Mouse (Mus musculus) liver, embryonic 15.5 days (tissue): ENCODE results near the gene Cage1. TPM values are rescaled to one million over a fixed set of nuclear protein-coding genes. Genes with fewer than 3 reads are reported as not detected.
A peak's percentile ranks its signal among the peaks of the same experiment; 100 is the strongest.

Source experiments
- ATAC-seq: fragments of 200-750 bp; cut with Nextera tagmentation; 2 replicates; pipeline ENCODE4 v1.8.0; 2017; ENCODE audit warnings: moderate number of reproducible peaks, mild to moderate bottlenecking, moderate library complexity; ENCODE audit not compliant: insufficient read depth
- H3K27ac ChIP-seq: fragments of 300-500 bp; sonication (generic); replicated peaks from 2 replicates; pipeline ENCODE4 v1.5.1; 2015; ENCODE audit warnings: mild to moderate bottlenecking, inconsistent platforms
- H3K27me3 ChIP-seq: fragments of 300-500 bp; sonication (generic); 2 replicates; pipeline ENCODE4 v1.6.1; 2015; ENCODE audit warnings: mild to moderate bottlenecking, inconsistent platforms
- H3K36me3 ChIP-seq: fragments of 300-500 bp; sonication (generic); replicated peaks from 2 replicates; pipeline ENCODE4 v1.6.1; 2015; ENCODE audit warnings: moderate library complexity, mild to moderate bottlenecking, inconsistent platforms
- H3K4me1 ChIP-seq: fragments of 300-500 bp; sonication (generic); replicated peaks from 2 replicates; pipeline ENCODE4 v1.6.1; 2015; ENCODE audit warnings: inconsistent platforms
- H3K4me2 ChIP-seq: fragments of 300-500 bp; sonication (generic); 2 replicates; pipeline ENCODE4 v1.6.1; 2015; ENCODE audit warnings: moderate library complexity, mild to moderate bottlenecking, inconsistent platforms
- H3K4me3 ChIP-seq: fragments of 300-500 bp; sonication (generic); replicated peaks from 2 replicates; pipeline ENCODE4 v1.5.1; 2015; ENCODE audit warnings: mild to moderate bottlenecking, inconsistent platforms
- H3K9ac ChIP-seq: fragments of 300-500 bp; sonication (generic); 2 replicates; pipeline ENCODE4 v1.6.1; 2015; ENCODE audit warnings: moderate library complexity, mild to moderate bottlenecking, inconsistent platforms
- H3K9me3 ChIP-seq: fragments of 300-500 bp; sonication (generic); replicated peaks from 2 replicates; pipeline ENCODE4 v1.6.1; 2016; ENCODE audit warnings: inconsistent platforms
- WGBS: fragments of 180-500 bp; shearing (Covaris S2); methylation state at CpG from one replicate; pipeline ENCODE4 v1.1.7; 2015; ENCODE audit warnings: mixed read lengths; ENCODE audit not compliant: insufficient replicate concordance; 5-methylcytosine and 5-hydroxymethylcytosine counted together
- polyA plus RNA-seq: library from polyadenylated mRNA; unstranded; fragments of >200 nt; fragmentation: Nextera tagmentation; extraction: Ambion mirVana; gene quantifications from 2 replicates; pipeline ENCODE4 v1.2.1, GENCODE M21; 2015

Gene Cage1
- polyA plus RNA-seq, 1 experiment from 2014 or later: 0.30 TPM

DNA sequence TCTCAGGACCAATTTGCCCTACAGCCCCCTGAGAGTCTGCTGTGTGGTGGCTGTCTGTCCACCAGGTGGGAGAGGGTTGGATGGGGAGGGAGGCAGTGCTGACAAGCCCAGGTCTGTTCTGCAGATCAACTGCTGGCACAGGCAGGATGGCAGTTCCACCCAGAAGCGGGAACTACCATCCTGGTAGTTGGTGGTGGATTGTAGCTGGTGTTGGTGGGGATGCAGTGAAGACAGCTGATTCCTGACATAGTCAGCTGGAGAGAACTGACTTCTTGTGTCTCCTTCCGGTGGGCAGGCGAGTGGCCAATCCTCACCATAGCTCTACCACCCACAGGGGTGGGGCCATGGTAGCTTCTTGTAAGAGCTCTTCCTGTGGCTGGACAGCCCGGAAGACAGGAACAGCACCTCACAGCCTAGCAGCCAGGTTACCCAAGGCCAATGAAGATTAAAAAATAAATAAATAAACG is 26.4 kb downstream of the Cage1 start:
- Histone ChIP-seq H3K9ac (0 out of 2 replicates have a peak overlapping the region, but pooled peaks have one; percentile 15), H3K4me3 (0 out of 2 replicates have a peak overlapping the region, but pooled peaks have one; percentile 4), H3K4me1 (peaks cover 16% of the 10 kb centered on the region), H3K4me2 (peak overlapping the region; percentile 51), H3K9me3 (no peaks in the 10 kb centered on the region), H3K27ac (peak overlapping the region; percentile 81), H3K27me3 (no peaks in the 10 kb centered on the region), H3K36me3 (no peaks in the 10 kb centered on the region)
- 18% methylated on average over 5 of the region's 5 CpGs for WGBS
- peak; percentile 73 for ATAC-seq

GRCm38 (mm10) chr13:38009721-38010408 is 27.0 kb downstream of the Cage1 start:
- H3K9ac ChIP-seq: 0 out of 2 replicates have a peak overlapping the region, but pooled peaks have one; percentile 15
- H3K4me1 ChIP-seq: peaks cover 16% of the 10 kb centered on the region
- 0 out of 2 replicates have a peak overlapping the region, but pooled peaks have one; percentile 4 for H3K4me3 ChIP-seq
- H3K9me3 ChIP-seq: no peaks in the 10 kb centered on the region
- peak overlapping the region; percentile 81 for H3K27ac ChIP-seq
- H3K4me2 ChIP-seq: peak overlapping the region; percentile 51
- 23% methylated on average over 5 of the region's 5 CpGs for WGBS
- peak; percentile 83 for ATAC-seq
- H3K27me3 ChIP-seq: no peaks in the 10 kb centered on the region
- no peaks in the 10 kb centered on the region for H3K36me3 ChIP-seq

DNA sequence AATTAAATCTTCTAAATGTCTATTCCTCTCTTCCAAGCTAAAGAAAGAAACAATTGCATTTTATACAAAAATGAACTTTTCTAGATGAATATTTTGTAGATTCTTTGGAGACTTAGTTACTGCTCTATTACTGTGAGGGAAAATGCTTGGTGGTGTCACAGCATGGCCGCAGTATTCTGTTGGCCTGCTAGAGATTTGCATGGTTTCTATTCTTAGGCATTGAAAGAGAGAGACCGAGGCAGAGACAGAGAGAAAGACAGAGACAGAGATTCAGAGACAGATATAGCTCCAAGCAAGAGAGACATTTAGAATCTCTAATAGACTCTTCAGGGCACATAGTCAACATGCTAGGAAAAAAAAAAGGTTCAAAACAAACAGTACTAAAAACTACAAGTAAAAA is 28.9 kb downstream of the Cage1 start:
- Histone ChIP-seq H3K9ac (no peak overlapping the region), H3K27me3 (no peaks in the 10 kb centered on the region), H3K36me3 (no peaks in the 10 kb centered on the region), H3K4me1 (peaks cover 16% of the 10 kb centered on the region), H3K4me2 (no peak overlapping the region), H3K4me3 (no peak overlapping the region), H3K9me3 (no peaks in the 10 kb centered on the region), H3K27ac (no peak overlapping the region)
- WGBS: 82% methylated on average over 2 of the region's 2 CpGs
- no peak for ATAC-seq

DNA sequence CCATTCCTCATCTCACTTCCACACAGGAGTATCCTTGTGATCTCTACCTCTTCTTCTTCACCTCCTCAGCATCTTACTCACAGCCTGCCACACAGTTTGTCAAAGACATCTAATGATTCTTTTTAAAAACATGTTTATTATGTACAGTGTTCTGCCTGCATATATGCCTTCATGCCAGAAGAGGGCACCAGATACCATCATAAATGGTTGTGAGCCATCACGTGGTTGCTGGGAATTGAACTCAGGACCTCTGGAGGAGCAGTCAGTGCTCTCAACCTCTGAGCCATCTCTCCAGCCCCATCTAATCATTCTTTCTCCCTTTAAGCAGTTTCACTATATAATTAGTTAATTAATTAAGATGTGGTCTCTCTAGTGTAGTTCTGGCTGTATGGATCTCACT is 34.4 kb downstream of the Cage1 start:
- H3K27me3 ChIP-seq: peaks cover 13% of the 10 kb centered on the region; the same call in 1 of the 2 replicates
- 31% methylated on average over 1 of the region's 1 CpGs for WGBS
- H3K36me3 ChIP-seq: no peaks in the 10 kb centered on the region
- peaks cover 25% of the 10 kb centered on the region for H3K4me1 ChIP-seq
- no peaks in the 10 kb centered on the region for H3K9me3 ChIP-seq
- ATAC-seq: no peak
- no peak overlapping the region for H3K4me2 ChIP-seq
- H3K9ac ChIP-seq: no peak overlapping the region
- H3K27ac ChIP-seq: no peak overlapping the region
- H3K4me3 ChIP-seq: no peak overlapping the region

- WGBS: 79% methylated on average over 3 of the region's 3 CpGs
These were observed 37.2 kb downstream of the Cage1 start for GRCm38 (mm10) chr13:37999713-38000112.

GRCm38 (mm10) chr13:37994405-37994749 is 42.5 kb downstream of the Cage1 start:
- Histone ChIP-seq H3K4me1 (peaks cover 44% of the 10 kb centered on the region), H3K9me3 (no peaks in the 10 kb centered on the region), H3K36me3 (peaks cover 24% of the 10 kb centered on the region), H3K27me3 (peaks cover 5% of the 10 kb centered on the region; the same call in 1 of the 2 replicates), H3K4me2 (peak overlapping the region; percentile 74), H3K9ac (0 out of 2 replicates have a peak overlapping the region, but pooled peaks have one; percentile 3), H3K27ac (peak overlapping the region; percentile 65), H3K4me3 (peak overlapping the region; percentile 92)
- ATAC-seq: peak; percentile 34
- 14% methylated on average over 7 of the region's 7 CpGs for WGBS

More at GRCm38 (mm10) chr13:37999713-38000112, 37.2 kb downstream of the Cage1 start:
- Histone ChIP-seq H3K9me3 (no peaks in the 10 kb centered on the region), H3K4me2 (peak overlapping the region; percentile 35), H3K27me3 (peaks cover 13% of the 10 kb centered on the region; the same call in 1 of the 2 replicates), H3K36me3 (no peaks in the 10 kb centered on the region), H3K9ac (no peak overlapping the region), H3K27ac (peak overlapping the region; percentile 74), H3K4me3 (no peak overlapping the region), H3K4me1 (peaks cover 30% of the 10 kb centered on the region)
- peak; percentile 95 for ATAC-seq

GRCm38 (mm10) chr13:37993704-37994404 is 43.0 kb downstream of the Cage1 start, which contains the start of gene Ssr1:
TSS of gene Ssr1 (minus strand) at chr13:37994217.
- H3K27ac ChIP-seq: peak within 1 kb of the TSS; percentile 91
- H3K9ac ChIP-seq: peak within 1 kb of the TSS; percentile 94
- WGBS: under 1% methylated on average over 89 of the region's 89 CpGs
- H3K36me3 ChIP-seq: peaks cover 30% of the 10 kb centered on the region
- H3K4me2 ChIP-seq: peak within 1 kb of the TSS; percentile 74
- H3K27me3 ChIP-seq: peaks cover 5% of the 10 kb centered on the region; the same call in 1 of the 2 replicates
- no peaks in the 10 kb centered on the region for H3K9me3 ChIP-seq
- peaks cover 39% of the 10 kb centered on the region for H3K4me1 ChIP-seq
- peak within 1 kb of the TSS; percentile 92 for H3K4me3 ChIP-seq
- ATAC-seq: peak; percentile 96

DNA sequence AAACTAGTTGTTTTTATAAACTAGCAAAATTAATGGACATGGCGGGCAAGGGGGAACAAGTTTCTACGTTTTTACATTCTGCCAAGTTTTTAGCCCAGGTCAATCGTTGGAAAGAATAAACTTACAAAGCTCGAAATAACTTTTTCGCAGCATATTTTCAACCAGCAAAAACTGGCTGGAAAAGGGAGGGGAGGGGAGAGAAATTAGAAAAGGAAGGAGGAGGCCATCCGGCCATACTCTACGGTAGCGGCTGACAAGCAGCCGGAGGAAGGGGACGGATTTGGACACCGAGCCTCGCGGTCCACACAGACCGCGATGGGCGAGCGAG is 43.5 kb downstream of the Cage1 start:
- H3K4me1 ChIP-seq: peaks cover 34% of the 10 kb centered on the region
- H3K36me3 ChIP-seq: peaks cover 35% of the 10 kb centered on the region
- H3K9ac ChIP-seq: peak overlapping the region; percentile 94
- no peaks in the 10 kb centered on the region for H3K9me3 ChIP-seq
- under 1% methylated on average over 17 of the region's 17 CpGs for WGBS
- peaks cover 2% of the 10 kb centered on the region; the same call in 1 of the 2 replicates for H3K27me3 ChIP-seq
- H3K4me3 ChIP-seq: peak overlapping the region; percentile 92
- H3K27ac ChIP-seq: peak overlapping the region; percentile 91
- H3K4me2 ChIP-seq: peak overlapping the region; percentile 74
- ATAC-seq: no peak

- Histone ChIP-seq H3K4me2 (peak overlapping the region; percentile 74), H3K36me3 (peaks cover 40% of the 10 kb centered on the region), H3K9me3 (no peaks in the 10 kb centered on the region), H3K27ac (peak overlapping the region; percentile 91), H3K4me3 (peak overlapping the region; percentile 92), H3K4me1 (peaks cover 30% of the 10 kb centered on the region), H3K9ac (peak overlapping the region; percentile 94), H3K27me3 (no peaks in the 10 kb centered on the region)
- 8% methylated on average over 10 of the region's 10 CpGs for WGBS
- no peak for ATAC-seq
These were observed 44.1 kb downstream of the Cage1 start for GRCm38 (mm10) chr13:37992638-37993371.

- Histone ChIP-seq H3K4me1 (peaks cover 25% of the 10 kb centered on the region), H3K4me2 (no peak overlapping the region)
- WGBS: 78% methylated on average over 8 of the region's 8 CpGs
These were observed 47.2 kb downstream of the Cage1 start for GRCm38 (mm10) chr13:37989701-37990100.

More at GRCm38 (mm10) chr13:37989701-37990100, 47.2 kb downstream of the Cage1 start:
- Histone ChIP-seq H3K9ac (no peak overlapping the region), H3K36me3 (peaks cover 68% of the 10 kb centered on the region), H3K4me3 (no peak overlapping the region), H3K9me3 (no peaks in the 10 kb centered on the region), H3K27ac (no peak overlapping the region), H3K27me3 (no peaks in the 10 kb centered on the region)
- no peak for ATAC-seq
